Mouse (Mus musculus) embryonic facial prominence, embryonic 13.5 days (tissue): Measurements from ENCODE around the gene Ank2. TPM values are rescaled to one million over a fixed set of nuclear protein-coding genes. Genes with fewer than 3 reads are reported as not detected.
A peak's percentile ranks its signal among the peaks of the same experiment; 100 is the strongest.

Experiments used
- ATAC-seq: fragments of 200-750 bp; cut with Nextera tagmentation; 2 replicates; pipeline ENCODE4 v1.8.0; 2017; ENCODE audit warnings: low read depth; ENCODE audit not compliant: insufficient number of reproducible peaks, insufficient read depth, low FRiP score, low TSS enrichment
- H3K27ac ChIP-seq: fragments of 300-500 bp; sonication (generic); 2 replicates; pipeline ENCODE4 v1.5.1; 2015; ENCODE audit warnings: moderate library complexity, mild to moderate bottlenecking, inconsistent platforms
- H3K27me3 ChIP-seq: fragments of 300-500 bp; sonication (generic); 2 replicates; pipeline ENCODE4 v1.6.1; 2015; ENCODE audit warnings: mild to moderate bottlenecking, inconsistent platforms
- H3K36me3 ChIP-seq: fragments of 300-500 bp; sonication (generic); 2 replicates; pipeline ENCODE4 v1.6.1; 2015; ENCODE audit warnings: mild to moderate bottlenecking, inconsistent platforms
- H3K4me1 ChIP-seq: fragments of 300-500 bp; sonication (generic); 2 replicates; pipeline ENCODE4 v1.6.1; 2015; ENCODE audit warnings: inconsistent platforms
- H3K4me2 ChIP-seq: fragments of 300-500 bp; sonication (generic); 2 replicates; pipeline ENCODE4 v1.6.1; 2015; ENCODE audit warnings: moderate library complexity, mild to moderate bottlenecking, inconsistent platforms
- H3K4me3 ChIP-seq: fragments of 300-500 bp; sonication (generic); 2 replicates; pipeline ENCODE4 v1.5.1; 2015; ENCODE audit warnings: mild to moderate bottlenecking, inconsistent platforms
- H3K9ac ChIP-seq: fragments of 300-500 bp; sonication (generic); 2 replicates; pipeline ENCODE4 v1.6.1; 2015; ENCODE audit warnings: mild to moderate bottlenecking, inconsistent platforms
- H3K9me3 ChIP-seq: fragments of 300-500 bp; sonication (generic); 2 replicates; pipeline ENCODE4 v1.6.1; 2016; ENCODE audit warnings: inconsistent platforms
- WGBS: fragments of 180-500 bp; shearing (Covaris S2); methylation state at CpG from one replicate; pipeline ENCODE4 v1.1.7; 2015; ENCODE audit warnings: mixed read lengths; 5-methylcytosine and 5-hydroxymethylcytosine counted together
- polyA plus RNA-seq: library from polyadenylated mRNA; unstranded; fragments of >200 nt; fragmentation: Nextera tagmentation; extraction: Ambion mirVana; gene quantifications from 2 replicates; pipeline ENCODE4 v1.2.1, GENCODE M21; 2015

The Ank2 gene
- polyA plus RNA-seq, 1 experiment from 2014 or later = 33.4 TPM

DNA sequence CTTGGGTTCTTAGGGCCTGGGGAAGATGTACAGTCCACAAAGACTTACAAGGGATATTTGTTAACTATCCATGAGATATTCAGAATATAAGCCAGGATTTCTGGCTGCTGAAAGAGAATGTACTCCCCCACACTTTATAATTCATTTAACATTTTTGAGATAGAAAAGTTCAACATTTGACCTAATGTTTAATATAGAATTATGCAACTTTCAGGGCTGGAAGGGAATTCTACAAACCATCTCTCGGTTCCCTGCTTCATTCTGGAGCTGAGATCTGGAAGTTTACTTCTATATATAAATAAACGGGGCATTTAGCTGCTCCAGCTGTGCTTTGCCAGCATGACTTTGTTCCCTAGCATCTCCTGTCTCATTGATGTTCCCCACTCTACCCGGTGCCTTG lies 372.9 kb downstream of the Ank2 start:
- no peaks in the 10 kb centered on the region for H3K36me3 ChIP-seq
- no peak overlapping the region for H3K4me3 ChIP-seq
- peaks cover 15% of the 10 kb centered on the region for H3K4me1 ChIP-seq
- ATAC-seq = no peak
- H3K27ac ChIP-seq = no peak overlapping the region
- no peaks in the 10 kb centered on the region for H3K9me3 ChIP-seq
- 70% methylated on average over 3 of the region's 3 CpGs for WGBS
- no peaks in the 10 kb centered on the region for H3K27me3 ChIP-seq
- H3K4me2 ChIP-seq = no peak overlapping the region
- H3K9ac ChIP-seq = no peak overlapping the region

DNA sequence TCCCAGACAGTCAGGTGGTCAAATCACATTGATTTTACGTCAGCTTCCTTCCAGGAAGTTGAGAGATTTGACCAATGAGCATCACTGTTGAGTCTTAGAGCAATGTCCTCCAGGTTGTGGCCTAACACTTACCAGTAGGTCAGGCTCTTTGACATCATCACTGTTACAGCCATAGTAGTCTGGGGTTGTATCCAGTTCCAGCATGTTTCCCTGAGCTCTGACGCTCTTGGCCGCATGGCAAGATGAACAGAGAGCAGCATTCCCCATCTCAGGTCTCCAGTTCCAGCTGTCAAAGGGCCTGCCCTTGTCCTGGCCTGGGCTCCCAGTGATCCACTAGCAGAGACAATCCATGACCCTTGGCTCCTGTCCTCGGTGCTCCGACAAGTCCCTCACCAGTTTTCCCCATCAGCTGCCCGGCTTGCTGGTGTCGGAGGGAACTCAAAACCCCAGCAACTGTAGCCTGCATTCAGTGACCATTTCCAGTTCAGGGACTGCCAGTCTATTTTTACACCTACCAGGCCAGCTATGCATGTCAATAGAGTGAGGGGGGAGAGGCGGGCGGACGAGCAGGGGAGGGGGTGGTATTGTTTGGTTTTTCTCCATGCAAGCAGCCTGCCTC lies 374.7 kb downstream of the Ank2 start:
- Histone ChIP-seq H3K9me3 (no peaks in the 10 kb centered on the region), H3K4me3 (no peak overlapping the region), H3K4me1 (peaks cover 15% of the 10 kb centered on the region), H3K27me3 (no peaks in the 10 kb centered on the region), H3K27ac (no peak overlapping the region), H3K4me2 (no peak overlapping the region), H3K36me3 (no peaks in the 10 kb centered on the region), H3K9ac (no peak overlapping the region)
- ATAC-seq = no peak
- WGBS = 58% methylated on average over 10 of the region's 10 CpGs

DNA sequence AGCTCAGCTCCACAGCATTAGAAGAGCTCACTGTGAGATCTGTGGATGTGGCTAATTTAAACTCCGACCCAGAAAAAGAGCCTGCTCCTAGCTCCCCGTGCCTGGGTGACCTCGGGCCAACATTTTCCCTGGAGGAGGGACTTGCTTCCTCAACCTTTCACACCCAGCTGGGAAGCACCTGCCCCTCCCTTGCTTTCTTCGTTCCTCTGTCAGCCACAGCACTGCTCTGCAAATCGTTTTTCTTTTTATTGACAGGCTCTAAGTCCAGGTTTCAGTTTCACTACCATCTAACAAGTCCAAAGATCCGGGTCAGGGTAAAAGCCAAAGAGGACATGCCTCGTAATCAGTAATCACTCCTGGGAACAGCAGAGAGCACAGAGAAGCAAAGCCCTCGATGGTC lies 375.8 kb downstream of the Ank2 start:
- 14% methylated on average over 8 of the region's 8 CpGs for WGBS
- Histone ChIP-seq H3K27me3 (no peaks in the 10 kb centered on the region), H3K27ac (no peak overlapping the region), H3K4me3 (no peak overlapping the region), H3K9me3 (no peaks in the 10 kb centered on the region), H3K36me3 (no peaks in the 10 kb centered on the region), H3K9ac (no peak overlapping the region), H3K4me2 (no peak overlapping the region), H3K4me1 (peaks cover 15% of the 10 kb centered on the region)
- ATAC-seq = no peak

DNA sequence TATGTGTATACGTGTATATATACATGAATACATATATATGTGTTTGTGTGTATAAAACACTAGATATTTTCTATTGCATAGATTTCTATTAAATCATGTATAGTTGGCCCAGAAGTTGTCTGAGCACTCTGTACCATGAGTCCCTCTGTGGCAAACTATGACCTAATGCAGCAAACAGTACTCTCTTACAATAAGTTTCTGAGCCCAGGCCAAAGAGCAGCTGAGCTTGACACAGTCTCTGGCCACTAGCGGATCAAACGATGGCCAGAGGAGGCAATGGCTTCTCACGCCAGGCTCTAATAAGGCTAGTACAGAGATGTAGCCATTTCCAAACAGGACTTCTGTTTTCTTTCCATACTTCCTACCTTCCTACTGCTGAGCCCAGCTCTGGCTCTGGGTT lies 380.4 kb downstream of the Ank2 start:
- no peaks in the 10 kb centered on the region for H3K27me3 ChIP-seq
- H3K4me3 ChIP-seq = no peak overlapping the region
- ATAC-seq = no peak
- H3K4me2 ChIP-seq = no peak overlapping the region
- no peak overlapping the region for H3K9ac ChIP-seq
- no peaks in the 10 kb centered on the region for H3K9me3 ChIP-seq
- H3K36me3 ChIP-seq = no peaks in the 10 kb centered on the region
- no peak overlapping the region for H3K27ac ChIP-seq
- WGBS = 91% methylated on average over 4 of the region's 4 CpGs
- peaks cover 7% of the 10 kb centered on the region for H3K4me1 ChIP-seq

DNA sequence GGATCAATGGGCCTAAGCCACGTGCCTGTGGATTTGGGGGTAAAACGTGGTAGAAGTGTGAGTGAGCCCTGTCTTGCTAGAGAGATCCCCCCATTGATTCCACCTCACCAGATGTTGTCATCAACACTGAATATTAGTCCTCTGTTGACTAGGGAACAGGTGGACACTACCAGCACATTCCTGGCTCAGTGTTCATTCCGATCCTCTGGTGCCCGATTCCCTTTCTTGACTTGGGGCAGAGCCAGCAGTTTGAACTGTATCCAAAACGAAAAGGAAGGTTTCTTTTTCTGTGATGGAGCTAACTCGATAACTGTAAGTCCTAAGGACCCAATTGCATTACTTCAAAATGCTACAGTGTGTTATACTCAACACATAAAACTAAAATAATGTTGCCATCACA lies 382.9 kb downstream of the Ank2 start:
- Histone ChIP-seq H3K4me1 (no peaks in the 10 kb centered on the region), H3K36me3 (no peaks in the 10 kb centered on the region), H3K4me2 (no peak overlapping the region), H3K27ac (no peak overlapping the region), H3K27me3 (no peaks in the 10 kb centered on the region), H3K9ac (no peak overlapping the region), H3K4me3 (no peak overlapping the region), H3K9me3 (no peaks in the 10 kb centered on the region)
- ATAC-seq = no peak
- WGBS = 74% methylated on average over 6 of the region's 6 CpGs

DNA sequence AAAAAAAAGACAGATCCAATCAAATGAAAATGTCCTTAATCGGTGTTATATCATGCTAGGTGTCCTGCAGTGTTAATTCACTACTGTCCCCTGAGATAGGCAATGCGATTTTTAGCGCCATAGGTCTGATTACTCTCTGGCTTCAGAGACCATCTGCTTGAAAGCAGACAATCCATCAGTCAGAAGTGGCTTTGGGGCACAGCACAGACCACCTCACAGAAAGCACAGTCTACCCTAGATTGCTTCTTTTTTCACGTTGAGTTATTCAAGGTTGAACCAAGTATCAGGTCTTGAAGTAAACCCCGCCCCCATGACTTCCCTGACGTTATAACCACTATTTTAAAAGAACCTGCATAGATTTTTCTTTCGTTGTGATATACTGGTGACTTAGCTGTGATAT lies 385.9 kb downstream of the Ank2 start:
- Histone ChIP-seq H3K27me3 (no peaks in the 10 kb centered on the region), H3K4me2 (no peak overlapping the region), H3K4me3 (no peak overlapping the region), H3K36me3 (no peaks in the 10 kb centered on the region), H3K9me3 (no peaks in the 10 kb centered on the region), H3K9ac (no peak overlapping the region), H3K4me1 (peaks cover 13% of the 10 kb centered on the region), H3K27ac (no peak overlapping the region)
- no peak for ATAC-seq
- 81% methylated on average over 7 of the region's 7 CpGs for WGBS

DNA sequence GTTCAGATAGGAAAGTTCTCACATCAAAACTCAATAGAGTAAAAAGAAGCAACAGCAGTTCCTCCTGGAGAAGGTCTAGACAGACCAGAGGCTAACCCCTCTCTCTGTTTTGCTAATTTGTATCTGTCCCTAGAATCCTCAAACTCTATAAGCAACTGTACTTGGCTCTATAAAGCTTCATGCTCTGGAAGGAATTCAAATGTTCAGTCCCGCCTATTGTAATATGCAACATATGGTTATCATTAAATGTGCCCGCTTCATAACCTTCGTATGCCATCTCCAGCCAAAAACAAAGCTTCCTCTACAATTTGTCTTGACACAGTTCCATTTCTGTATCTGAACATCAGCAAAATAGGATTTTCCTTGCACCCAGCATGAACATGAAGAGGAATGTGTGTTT lies 389.7 kb downstream of the Ank2 start:
- Histone ChIP-seq H3K4me2 (no peak overlapping the region), H3K9ac (no peak overlapping the region), H3K4me3 (no peak overlapping the region), H3K4me1 (peaks cover 16% of the 10 kb centered on the region), H3K9me3 (no peaks in the 10 kb centered on the region), H3K27me3 (no peaks in the 10 kb centered on the region), H3K36me3 (no peaks in the 10 kb centered on the region), H3K27ac (peak overlapping the region; percentile 55; the same call in 1 of the 2 replicates)
- no peak for ATAC-seq
- WGBS = 24% methylated on average over 3 of the region's 3 CpGs

DNA sequence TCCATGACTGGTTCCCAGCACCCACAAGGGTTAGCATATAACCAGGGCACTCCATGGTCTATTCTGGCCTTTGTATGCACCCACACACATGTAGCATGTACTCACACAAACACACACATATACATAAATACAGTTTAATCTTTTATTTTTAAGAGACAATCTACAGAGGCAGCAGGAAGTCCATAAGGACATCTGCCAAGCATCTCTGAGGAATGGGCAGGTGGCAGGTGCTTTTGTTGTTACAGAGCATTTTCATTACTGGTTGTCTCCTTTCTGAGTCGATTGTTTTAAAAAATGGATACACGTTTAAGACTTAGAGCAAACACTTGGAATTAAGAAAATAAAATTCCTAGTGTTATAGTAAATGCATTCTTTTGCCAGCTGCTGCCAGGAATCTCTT lies 390.7 kb downstream of the Ank2 start:
- 83% methylated on average over 2 of the region's 2 CpGs for WGBS

DNA sequence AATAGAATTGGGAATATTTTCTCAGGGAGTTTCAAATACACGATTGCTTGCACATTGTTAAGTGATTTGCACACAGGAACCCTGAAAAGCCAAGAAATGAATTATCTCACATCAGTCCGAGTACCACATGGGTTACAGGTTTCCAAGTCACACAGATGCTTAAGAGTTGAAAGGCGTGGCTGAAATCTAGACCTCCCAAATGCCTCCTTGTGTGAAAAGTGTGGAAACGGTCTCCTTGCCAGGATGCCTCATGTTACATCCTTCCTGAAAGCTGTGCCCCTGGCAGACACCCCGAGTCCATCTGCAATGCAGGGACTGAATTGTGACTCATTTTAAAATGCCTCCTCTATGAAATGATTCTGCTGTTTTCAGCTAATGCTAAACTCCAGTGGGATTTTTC lies 391.9 kb downstream of the Ank2 start:
- Histone ChIP-seq H3K4me1 (peaks cover 16% of the 10 kb centered on the region), H3K4me3 (no peak overlapping the region), H3K4me2 (no peak overlapping the region), H3K27ac (no peak overlapping the region), H3K9ac (no peak overlapping the region), H3K9me3 (no peaks in the 10 kb centered on the region), H3K36me3 (no peaks in the 10 kb centered on the region), H3K27me3 (no peaks in the 10 kb centered on the region)
- no peak for ATAC-seq
- 54% methylated on average over 5 of the region's 5 CpGs for WGBS

More for the DNA sequence above, 390.7 kb downstream of the Ank2 start:
- Histone ChIP-seq H3K4me3 (no peak overlapping the region), H3K4me1 (peaks cover 16% of the 10 kb centered on the region), H3K9me3 (no peaks in the 10 kb centered on the region), H3K4me2 (no peak overlapping the region), H3K27ac (peak overlapping the region; percentile 55; the same call in 1 of the 2 replicates), H3K27me3 (no peaks in the 10 kb centered on the region), H3K36me3 (no peaks in the 10 kb centered on the region), H3K9ac (no peak overlapping the region)
- no peak for ATAC-seq

DNA sequence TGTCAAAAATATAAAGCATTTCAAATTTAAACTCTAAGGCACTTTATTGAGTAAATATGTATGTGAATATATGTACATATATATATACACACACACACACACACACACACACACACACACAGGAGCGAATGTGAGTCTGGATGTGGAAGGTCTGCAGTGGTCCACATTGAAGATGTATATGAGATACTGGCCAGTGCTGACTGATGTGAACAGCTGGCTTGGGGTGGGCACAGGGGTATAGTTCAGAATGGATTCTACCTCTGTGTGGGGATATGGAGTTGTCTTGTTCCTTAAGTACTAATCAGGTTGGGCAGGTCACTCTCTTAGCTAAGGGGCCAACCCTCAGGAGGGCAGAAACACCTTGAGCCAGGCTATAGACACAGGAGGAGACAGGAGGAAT lies 397.8 kb downstream of the Ank2 start:
- no peaks in the 10 kb centered on the region for H3K27me3 ChIP-seq
- H3K4me2 ChIP-seq = no peak overlapping the region
- no peak for ATAC-seq
- H3K27ac ChIP-seq = no peak overlapping the region
- H3K9me3 ChIP-seq = no peaks in the 10 kb centered on the region
- 74% methylated on average over 1 of the region's 1 CpGs for WGBS
- no peaks in the 10 kb centered on the region for H3K36me3 ChIP-seq
- H3K4me1 ChIP-seq = no peaks in the 10 kb centered on the region
- no peak overlapping the region for H3K4me3 ChIP-seq
- H3K9ac ChIP-seq = no peak overlapping the region

DNA sequence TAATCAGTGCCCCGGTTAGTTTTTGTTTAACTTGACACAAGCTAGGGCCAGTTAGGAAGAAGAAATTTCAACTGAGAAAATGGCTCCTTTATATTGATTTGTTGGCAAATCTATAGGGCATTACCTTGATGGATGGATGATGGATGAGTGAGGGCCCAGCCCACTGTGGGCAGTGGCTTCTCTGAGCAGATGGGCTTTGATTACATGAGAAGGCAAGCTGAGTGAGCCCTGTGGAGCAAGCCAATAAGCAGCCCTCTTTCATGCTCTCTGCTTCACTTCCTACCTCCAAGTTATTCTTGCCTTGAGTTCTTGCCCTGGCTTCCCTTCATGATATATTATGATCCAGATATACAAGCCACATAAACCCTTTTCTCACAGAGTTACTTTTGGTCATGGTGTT lies 401.4 kb downstream of the Ank2 start:
- Histone ChIP-seq H3K9me3 (no peaks in the 10 kb centered on the region), H3K4me1 (no peaks in the 10 kb centered on the region), H3K4me2 (no peak overlapping the region), H3K36me3 (no peaks in the 10 kb centered on the region), H3K9ac (no peak overlapping the region), H3K4me3 (no peak overlapping the region), H3K27ac (no peak overlapping the region), H3K27me3 (no peaks in the 10 kb centered on the region)
- 91% methylated on average over 1 of the region's 1 CpGs for WGBS
- ATAC-seq = no peak

DNA sequence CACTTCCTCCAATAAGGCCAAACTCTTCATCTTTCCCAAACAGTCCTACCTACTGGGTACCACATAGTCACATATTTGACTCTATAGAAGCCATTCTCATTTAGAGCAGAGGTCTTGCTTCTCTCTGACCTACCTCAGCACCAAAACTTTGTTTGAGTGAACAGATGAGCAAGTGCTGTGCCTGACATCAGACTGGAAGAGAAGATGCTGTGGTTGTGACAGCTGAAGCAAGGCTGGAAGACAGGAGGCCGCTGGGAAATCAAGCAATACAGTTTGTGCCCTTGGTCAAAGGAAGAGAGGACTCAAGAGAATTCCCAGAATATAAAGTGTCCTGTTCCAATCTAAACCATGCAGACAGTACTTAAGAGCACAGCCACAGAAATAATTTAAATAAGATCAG lies 402.0 kb downstream of the Ank2 start:
- Histone ChIP-seq H3K9ac (no peak overlapping the region), H3K4me2 (no peak overlapping the region), H3K9me3 (no peaks in the 10 kb centered on the region), H3K4me3 (no peak overlapping the region), H3K4me1 (no peaks in the 10 kb centered on the region), H3K27me3 (no peaks in the 10 kb centered on the region), H3K27ac (no peak overlapping the region), H3K36me3 (no peaks in the 10 kb centered on the region)
- no peak for ATAC-seq
- WGBS = 81% methylated on average over 1 of the region's 1 CpGs

DNA sequence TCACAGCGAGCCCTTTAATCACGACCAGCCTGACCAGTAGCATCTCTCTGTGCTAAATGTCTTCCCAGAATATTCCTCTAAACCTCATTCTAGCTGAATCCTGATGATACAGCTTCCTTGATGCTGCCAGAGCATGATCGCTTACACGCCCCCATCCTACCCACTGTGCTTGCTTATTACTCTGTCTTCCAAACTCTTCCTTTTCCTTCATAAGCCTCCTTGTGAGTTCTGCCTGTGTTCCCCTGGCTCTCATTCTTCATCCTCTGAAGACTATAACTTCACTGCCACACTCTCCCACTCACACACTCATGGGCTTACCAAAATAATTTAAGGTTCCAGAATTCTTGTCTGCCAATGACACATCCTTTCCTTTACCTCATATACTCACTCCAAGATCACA lies 405.5 kb downstream of the Ank2 start:
- no peaks in the 10 kb centered on the region for H3K4me1 ChIP-seq
- no peak overlapping the region for H3K4me2 ChIP-seq
- WGBS = 90% methylated on average over 4 of the region's 4 CpGs
- no peak overlapping the region for H3K4me3 ChIP-seq
- H3K36me3 ChIP-seq = no peaks in the 10 kb centered on the region
- no peaks in the 10 kb centered on the region for H3K9me3 ChIP-seq
- no peak overlapping the region for H3K9ac ChIP-seq
- no peak for ATAC-seq
- no peak overlapping the region for H3K27ac ChIP-seq
- H3K27me3 ChIP-seq = no peaks in the 10 kb centered on the region
